Mouse (Mus musculus) limb, embryonic 13.5 days (tissue): ENCODE measurements around the gene Pik3cb. TPM values are rescaled to one million over a fixed set of nuclear protein-coding genes. Genes with fewer than 3 reads are reported as not detected.

ENCODE experiments used
- ATAC-seq: fragments of 200-750 bp; cut with Nextera tagmentation; 2 replicates; pipeline ENCODE4 v1.8.0; 2017; ENCODE audit warnings: low read depth, moderate number of reproducible peaks, moderate TSS enrichment; ENCODE audit not compliant: low FRiP score
- H3K27ac ChIP-seq: fragments of 300-500 bp; sonication (generic); 2 replicates; pipeline ENCODE4 v1.5.1; 2015; ENCODE audit warnings: inconsistent platforms, mild to moderate bottlenecking, moderate library complexity
- H3K27me3 ChIP-seq: fragments of 300-500 bp; sonication (generic); 2 replicates; pipeline ENCODE4 v1.6.1; 2015; ENCODE audit warnings: mild to moderate bottlenecking, inconsistent platforms
- H3K36me3 ChIP-seq: fragments of 300-500 bp; sonication (generic); 2 replicates; pipeline ENCODE4 v1.6.1; 2015; ENCODE audit warnings: inconsistent platforms, mild to moderate bottlenecking, moderate library complexity
- H3K4me1 ChIP-seq: fragments of 300-500 bp; sonication (generic); 2 replicates; pipeline ENCODE4 v1.6.1; 2015; ENCODE audit warnings: inconsistent platforms
- H3K4me2 ChIP-seq: fragments of 300-500 bp; sonication (generic); replicated peaks from 2 replicates; pipeline ENCODE4 v1.6.1; 2015; ENCODE audit warnings: inconsistent platforms, mild to moderate bottlenecking, moderate library complexity
- H3K4me3 ChIP-seq: fragments of 300-500 bp; sonication (generic); 2 replicates; pipeline ENCODE4 v1.5.1; 2015; ENCODE audit warnings: moderate library complexity, mild to moderate bottlenecking, inconsistent platforms
- H3K9ac ChIP-seq: fragments of 300-500 bp; sonication (generic); 2 replicates; pipeline ENCODE4 v1.6.1; 2015; ENCODE audit warnings: mild to moderate bottlenecking, inconsistent platforms
- H3K9me3 ChIP-seq: fragments of 300-500 bp; sonication (generic); 2 replicates; pipeline ENCODE4 v1.6.1; 2016; ENCODE audit warnings: inconsistent platforms
- WGBS: fragments of 180-500 bp; shearing (Covaris S2); methylation state at CpG from one replicate; pipeline ENCODE4 v1.1.7; 2015; 5-methylcytosine and 5-hydroxymethylcytosine counted together
- polyA plus RNA-seq: library from polyadenylated mRNA; unstranded; fragments of >200 nt; fragmentation: Nextera tagmentation; extraction: Ambion mirVana; gene quantifications from 2 replicates; pipeline ENCODE4 v1.2.1, GENCODE M21; 2015

The Pik3cb gene
- polyA plus RNA-seq, 1 experiment from 2014 or later, result 1.0 TPM

DNA sequence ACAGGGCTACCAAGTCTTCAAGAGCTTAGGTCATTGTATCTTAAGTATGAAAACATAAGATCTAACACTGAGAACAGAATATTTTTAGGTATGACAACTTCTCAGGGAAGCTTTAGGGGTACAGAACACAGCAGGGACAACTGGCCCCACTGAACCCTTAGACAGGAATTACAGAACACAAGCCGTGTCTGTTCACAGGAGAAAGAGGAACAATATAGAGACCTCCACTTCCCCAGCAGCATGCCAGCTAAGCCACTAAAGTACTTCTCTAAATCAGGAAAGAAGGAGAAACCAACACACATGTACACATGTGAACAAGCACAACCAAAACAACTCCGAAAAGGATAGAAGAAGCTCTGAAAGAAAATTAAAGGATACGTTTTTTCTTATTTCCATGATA, 30.8 kb downstream of the Pik3cb start:
- ATAC-seq, result no peak
- Histone ChIP-seq H3K4me1 (peaks cover 21% of the 10 kb centered on the region), H3K4me2 (no peak overlapping the region), H3K27ac (no peak overlapping the region), H3K9ac (no peak overlapping the region), H3K9me3 (peaks cover 4% of the 10 kb centered on the region; the same call in 1 of the 2 replicates), H3K4me3 (no peak overlapping the region), H3K36me3 (peaks cover 13% of the 10 kb centered on the region), H3K27me3 (no peaks in the 10 kb centered on the region)
- WGBS, result 81% methylated on average over 3 of the region's 3 CpGs

DNA sequence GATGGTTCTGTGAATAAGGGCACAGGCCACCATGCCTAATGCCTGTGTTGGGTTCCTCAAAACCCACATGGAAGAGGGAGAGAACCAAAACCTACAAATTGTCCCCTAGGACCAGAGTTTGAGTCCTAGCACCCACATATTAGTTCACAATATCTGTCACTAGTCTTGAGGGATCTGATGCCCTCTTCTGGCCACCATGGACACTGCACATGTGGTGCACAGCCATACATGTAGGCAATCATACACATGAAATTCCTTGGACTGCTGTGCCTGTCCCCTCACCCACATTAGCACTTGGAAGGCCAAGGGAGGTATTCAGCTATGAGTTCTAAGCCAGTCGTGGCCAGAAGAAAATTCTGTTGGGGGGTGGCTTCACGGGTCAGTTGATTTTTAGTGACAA, 36.0 kb downstream of the Pik3cb start:
- Histone ChIP-seq H3K9ac (no peak overlapping the region), H3K36me3 (peaks cover 19% of the 10 kb centered on the region), H3K27me3 (no peaks in the 10 kb centered on the region), H3K4me2 (no peak overlapping the region), H3K9me3 (peaks cover 4% of the 10 kb centered on the region; the same call in 1 of the 2 replicates), H3K4me3 (no peak overlapping the region), H3K27ac (no peak overlapping the region), H3K4me1 (no peaks in the 10 kb centered on the region)
- 85% methylated on average over 2 of the region's 2 CpGs for WGBS
- ATAC-seq, result no peak

DNA sequence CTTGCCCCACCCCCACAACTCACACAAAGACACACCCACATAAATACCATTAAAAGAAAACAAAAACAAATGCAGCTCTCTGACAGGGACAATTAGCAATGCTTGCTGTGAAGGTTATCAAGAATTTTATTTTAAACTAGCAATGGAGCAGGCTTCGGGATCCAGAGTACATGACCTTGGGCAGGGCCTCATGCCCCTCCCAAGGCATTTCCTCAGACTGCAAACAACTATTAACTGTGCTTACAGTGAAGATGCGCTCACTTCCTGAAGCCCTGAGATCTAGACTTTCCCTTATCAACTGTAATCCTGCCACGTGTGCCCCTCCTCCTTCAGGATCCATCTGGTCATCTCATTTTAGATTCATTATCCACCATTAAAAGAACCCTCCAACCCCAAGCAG, 36.6 kb downstream of the Pik3cb start:
- H3K27ac ChIP-seq, result no peak overlapping the region
- ATAC-seq, result no peak
- 0 out of 2 replicates have a peak, but pooled peaks cover 1% of the 10 kb centered on the region for H3K4me1 ChIP-seq
- H3K9ac ChIP-seq, result no peak overlapping the region
- H3K27me3 ChIP-seq, result no peaks in the 10 kb centered on the region
- H3K9me3 ChIP-seq, result peaks cover 4% of the 10 kb centered on the region; the same call in 1 of the 2 replicates
- no peak overlapping the region for H3K4me2 ChIP-seq
- H3K4me3 ChIP-seq, result no peak overlapping the region
- peaks cover 19% of the 10 kb centered on the region for H3K36me3 ChIP-seq
- WGBS, result 85% methylated on average over 3 of the region's 3 CpGs

DNA sequence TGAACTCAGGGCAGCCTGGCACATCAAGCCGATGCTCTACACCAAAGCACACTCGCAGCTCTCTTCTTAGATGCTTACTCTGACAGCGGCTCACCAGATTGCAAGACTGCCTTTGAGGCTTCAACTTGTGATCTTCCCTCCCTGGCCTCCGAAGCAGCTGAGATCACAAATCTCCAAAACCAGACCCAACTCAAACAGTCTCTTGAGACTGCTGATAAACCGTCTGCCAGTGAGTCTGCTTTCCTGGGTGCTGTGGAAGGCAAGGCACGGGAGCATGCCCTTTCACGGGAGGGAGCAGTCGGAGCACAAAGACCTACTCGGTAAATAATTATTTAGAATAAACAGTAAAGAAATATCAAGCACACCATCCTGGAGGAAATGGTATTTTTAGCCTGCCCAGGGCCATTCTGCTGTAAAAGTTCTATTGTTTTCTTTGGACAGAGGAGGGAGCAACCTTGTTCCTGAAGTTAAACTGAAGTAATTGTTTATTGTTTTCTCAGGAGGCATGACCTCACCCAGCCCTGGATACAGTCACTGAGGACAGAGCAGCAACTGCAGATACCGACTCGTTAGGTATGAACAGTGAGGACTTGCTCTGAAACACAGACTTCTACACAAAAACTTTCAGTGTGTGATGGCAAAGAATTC, 41.8 kb downstream of the Pik3cb start:
- Histone ChIP-seq H3K9me3 (no peaks in the 10 kb centered on the region), H3K27me3 (no peaks in the 10 kb centered on the region), H3K9ac (no peak overlapping the region), H3K27ac (no peak overlapping the region), H3K36me3 (peaks cover 3% of the 10 kb centered on the region; the same call in 1 of the 2 replicates), H3K4me2 (no peak overlapping the region), H3K4me3 (no peak overlapping the region), H3K4me1 (0 out of 2 replicates have a peak, but pooled peaks cover 2% of the 10 kb centered on the region)
- 56% methylated on average over 11 of the region's 11 CpGs for WGBS
- ATAC-seq, result no peak

DNA sequence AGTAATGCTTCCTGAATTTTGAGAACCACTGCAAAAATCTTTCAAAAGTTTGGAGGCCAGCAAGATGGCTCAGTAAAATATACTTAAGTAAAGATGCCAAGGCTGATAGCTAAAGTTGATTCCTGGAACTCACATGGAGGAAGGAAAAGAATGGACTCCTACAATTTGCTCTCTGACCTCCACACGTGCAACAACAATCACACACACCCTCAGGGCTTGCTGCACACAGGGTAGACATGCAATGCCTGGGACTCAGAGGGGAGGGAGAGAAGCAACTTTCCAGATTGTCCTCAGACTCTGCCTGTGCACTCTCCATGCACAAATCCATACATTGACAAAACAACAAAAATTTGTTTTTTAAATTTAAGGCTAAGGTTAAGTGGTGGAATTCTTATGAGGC, 42.8 kb downstream of the Pik3cb start:
- ATAC-seq, result no peak
- Histone ChIP-seq H3K9ac (no peak overlapping the region), H3K9me3 (no peaks in the 10 kb centered on the region), H3K36me3 (peaks cover 3% of the 10 kb centered on the region; the same call in 1 of the 2 replicates), H3K4me2 (no peak overlapping the region), H3K4me3 (no peak overlapping the region), H3K27ac (no peak overlapping the region), H3K27me3 (no peaks in the 10 kb centered on the region), H3K4me1 (0 out of 2 replicates have a peak, but pooled peaks cover 2% of the 10 kb centered on the region)
- 64% methylated on average over 1 of the region's 1 CpGs for WGBS

DNA sequence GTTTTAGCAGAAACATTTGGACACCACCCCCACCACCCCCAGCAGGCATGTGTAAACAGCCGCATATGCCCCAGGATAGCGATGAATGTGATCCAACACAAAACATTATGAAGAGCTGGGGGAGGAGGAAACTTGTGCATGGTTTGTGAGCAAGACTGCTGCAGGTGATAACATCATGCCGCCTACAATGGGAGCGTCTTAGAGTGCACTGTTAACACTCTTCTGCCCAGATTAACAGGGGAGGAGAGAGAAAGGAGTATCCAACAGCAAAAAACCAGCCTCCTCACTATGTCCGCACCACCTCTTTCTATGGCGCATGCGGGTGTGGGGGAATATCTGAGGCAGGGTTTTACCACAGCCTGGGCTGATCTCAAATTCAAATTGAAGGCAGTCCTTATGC, 45.2 kb downstream of the Pik3cb start:
- ATAC-seq, result no peak
- 91% methylated on average over 7 of the region's 7 CpGs for whole genome bisulfite sequencing
- no peak overlapping the region for H3K27ac ChIP-seq

DNA sequence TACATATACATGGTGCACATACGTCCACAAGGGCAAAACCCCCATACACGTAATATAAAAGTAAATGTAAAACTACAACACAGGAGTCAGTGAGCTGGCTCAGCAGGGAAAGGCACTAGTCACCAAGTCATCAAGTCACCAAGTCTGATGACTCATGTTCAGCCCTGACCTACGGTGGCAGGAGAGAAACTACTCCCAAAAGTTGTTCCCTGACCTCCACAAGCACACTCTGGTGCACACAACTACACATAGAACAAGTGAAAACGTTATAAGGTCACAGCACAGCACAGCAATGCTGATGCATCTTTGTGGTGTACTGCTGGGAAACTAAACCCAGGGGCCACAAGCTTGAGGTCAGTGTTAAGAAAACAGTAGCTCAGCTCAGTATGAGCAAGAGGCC, 49.9 kb downstream of the Pik3cb start:
- Histone ChIP-seq H3K4me1 (no peaks in the 10 kb centered on the region), H3K27ac (no peak overlapping the region), H3K27me3 (no peaks in the 10 kb centered on the region), H3K9me3 (no peaks in the 10 kb centered on the region), H3K4me2 (no peak overlapping the region), H3K36me3 (peaks cover 6% of the 10 kb centered on the region; the same call in 1 of the 2 replicates), H3K9ac (no peak overlapping the region), H3K4me3 (no peak overlapping the region)
- no peak for ATAC-seq
- 71% methylated on average over 4 of the region's 4 CpGs for WGBS

More for the DNA sequence above, 45.2 kb downstream of the Pik3cb start:
- Histone ChIP-seq H3K4me1 (0 out of 2 replicates have a peak, but pooled peaks cover 2% of the 10 kb centered on the region), H3K4me3 (no peak overlapping the region), H3K27me3 (no peaks in the 10 kb centered on the region), H3K4me2 (no peak overlapping the region), H3K9me3 (no peaks in the 10 kb centered on the region), H3K9ac (no peak overlapping the region), H3K36me3 (peaks cover 3% of the 10 kb centered on the region; the same call in 1 of the 2 replicates)

DNA sequence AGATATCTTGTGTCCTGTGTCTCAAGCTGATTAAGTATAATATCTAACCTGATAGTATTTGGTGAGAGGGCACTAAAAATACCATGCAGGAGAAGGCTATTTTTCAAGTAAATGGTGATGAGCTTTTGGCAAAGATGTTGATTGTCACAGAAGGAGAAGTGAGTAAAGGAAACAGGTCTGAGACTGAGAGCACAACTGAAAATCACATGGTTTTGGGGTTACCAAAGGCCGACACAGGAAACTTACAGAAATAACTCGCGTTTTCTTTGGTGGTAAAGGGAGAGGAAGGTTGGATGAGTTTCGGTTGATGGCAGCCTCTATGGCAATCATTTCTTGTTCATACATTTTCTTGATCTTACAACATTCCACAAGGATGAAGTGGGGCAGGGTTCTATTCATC, 50.5 kb downstream of the Pik3cb start:
- 90% methylated on average over 4 of the region's 4 CpGs for WGBS
- ATAC-seq, result no peak
- Histone ChIP-seq H3K27ac (no peak overlapping the region), H3K36me3 (peaks cover 6% of the 10 kb centered on the region; the same call in 1 of the 2 replicates), H3K9ac (no peak overlapping the region), H3K4me1 (no peaks in the 10 kb centered on the region), H3K4me3 (no peak overlapping the region), H3K9me3 (no peaks in the 10 kb centered on the region), H3K4me2 (no peak overlapping the region), H3K27me3 (no peaks in the 10 kb centered on the region)

DNA sequence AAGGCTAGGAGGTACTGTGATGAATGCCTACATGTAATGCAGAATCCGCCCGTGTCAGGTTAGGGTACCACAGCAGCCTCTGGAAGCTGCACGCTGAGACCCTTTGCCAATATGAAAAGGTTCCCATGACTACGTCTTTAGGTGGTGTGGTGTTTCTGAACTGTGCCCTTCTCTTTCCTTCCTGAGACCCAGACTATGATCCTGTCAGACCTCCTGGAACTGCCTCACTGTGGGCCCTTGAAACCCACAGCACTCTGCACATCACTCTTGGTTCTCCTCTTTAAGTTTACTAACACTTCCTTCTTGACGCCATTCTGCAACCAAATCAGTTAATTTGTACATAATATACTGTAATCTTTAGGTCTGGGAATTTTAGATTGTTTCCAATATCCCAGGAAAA, 58.7 kb downstream of the Pik3cb start:
- 92% methylated on average over 5 of the region's 5 CpGs for WGBS
- no peak overlapping the region for H3K27ac ChIP-seq
- ATAC-seq, result no peak
- H3K27me3 ChIP-seq, result no peaks in the 10 kb centered on the region
- no peaks in the 10 kb centered on the region for H3K4me1 ChIP-seq
- no peak overlapping the region for H3K9ac ChIP-seq
- no peak overlapping the region for H3K4me3 ChIP-seq
- no peak overlapping the region for H3K4me2 ChIP-seq
- no peaks in the 10 kb centered on the region for H3K36me3 ChIP-seq
- H3K9me3 ChIP-seq, result no peaks in the 10 kb centered on the region

DNA sequence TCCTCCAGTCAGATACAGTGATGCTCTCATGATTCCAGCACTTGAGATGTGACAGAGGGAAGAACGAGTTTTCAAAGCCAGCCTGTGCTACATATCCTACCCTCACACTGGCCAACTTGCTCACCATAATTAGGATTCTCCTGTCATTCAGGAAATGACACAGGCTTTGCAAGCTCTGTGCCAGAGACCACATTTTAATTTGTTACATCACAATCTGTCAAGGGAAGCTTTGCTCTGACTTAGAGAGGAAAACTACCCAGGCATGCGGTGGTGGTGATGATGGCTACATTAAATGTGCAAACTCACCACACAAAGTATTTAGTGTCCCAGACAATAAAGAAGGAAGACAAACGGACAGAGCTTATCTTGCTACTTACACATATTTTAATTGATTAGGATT, 59.1 kb downstream of the Pik3cb start:
- no peak overlapping the region for H3K27ac ChIP-seq
- 74% methylated on average over 3 of the region's 3 CpGs for WGBS
- no peaks in the 10 kb centered on the region for H3K4me1 ChIP-seq
- H3K9ac ChIP-seq, result no peak overlapping the region
- no peaks in the 10 kb centered on the region for H3K9me3 ChIP-seq
- no peaks in the 10 kb centered on the region for H3K36me3 ChIP-seq
- H3K4me2 ChIP-seq, result no peak overlapping the region
- ATAC-seq, result no peak
- no peak overlapping the region for H3K4me3 ChIP-seq
- no peaks in the 10 kb centered on the region for H3K27me3 ChIP-seq

DNA sequence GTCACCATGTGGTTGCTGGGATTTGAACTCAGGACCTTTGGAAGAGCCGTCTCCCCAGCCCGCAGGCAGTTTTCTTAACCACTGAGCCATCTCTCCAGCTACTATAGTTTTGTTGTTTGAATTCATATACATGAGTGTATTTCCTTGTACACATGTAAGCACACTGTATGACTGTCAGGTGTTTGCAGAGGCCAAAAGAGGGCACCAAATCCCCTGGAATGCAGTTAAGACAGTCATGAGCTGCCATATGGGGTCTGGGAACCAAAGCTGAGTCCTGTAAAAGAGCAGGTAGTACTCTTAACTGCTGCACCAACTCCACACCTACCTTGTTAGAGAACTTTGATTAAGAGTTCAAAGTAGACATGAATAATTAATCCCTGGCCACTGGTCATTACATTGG, 59.8 kb downstream of the Pik3cb start:
- ATAC-seq, result no peak
- WGBS, result 98% methylated on average over 2 of the region's 2 CpGs
- H3K27ac ChIP-seq, result no peak overlapping the region
- no peaks in the 10 kb centered on the region for H3K4me1 ChIP-seq
- no peaks in the 10 kb centered on the region for H3K36me3 ChIP-seq
- H3K9me3 ChIP-seq, result no peaks in the 10 kb centered on the region
- H3K4me2 ChIP-seq, result no peak overlapping the region
- H3K9ac ChIP-seq, result no peak overlapping the region
- no peak overlapping the region for H3K4me3 ChIP-seq
- no peaks in the 10 kb centered on the region for H3K27me3 ChIP-seq

DNA sequence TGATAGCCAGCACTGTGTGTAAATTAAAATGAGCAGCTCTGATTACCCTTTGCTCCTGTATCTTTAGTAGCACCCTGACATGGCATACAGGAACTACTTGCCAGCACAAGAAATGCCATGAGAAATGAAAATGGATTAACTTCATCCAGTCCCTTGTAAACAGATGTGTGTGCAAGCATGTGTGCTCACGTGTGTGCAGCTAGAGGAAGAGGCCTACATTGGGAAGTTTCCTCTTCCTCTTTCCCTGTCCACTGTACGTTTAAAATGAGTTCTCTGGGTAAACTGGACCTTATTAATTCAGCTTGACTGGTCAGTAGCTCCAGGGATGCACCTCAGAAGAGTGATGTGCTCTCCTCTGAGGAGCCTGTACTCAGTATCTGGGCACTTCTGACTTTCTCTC, 66.0 kb downstream of the Pik3cb start:
- H3K27ac ChIP-seq, result no peak overlapping the region
- H3K4me3 ChIP-seq, result no peak overlapping the region
- no peaks in the 10 kb centered on the region for H3K9me3 ChIP-seq
- H3K4me2 ChIP-seq, result no peak overlapping the region
- peaks cover 7% of the 10 kb centered on the region for H3K36me3 ChIP-seq
- H3K27me3 ChIP-seq, result no peaks in the 10 kb centered on the region
- no peaks in the 10 kb centered on the region for H3K4me1 ChIP-seq
- 84% methylated on average over 2 of the region's 2 CpGs for WGBS
- ATAC-seq, result no peak
- H3K9ac ChIP-seq, result no peak overlapping the region

DNA sequence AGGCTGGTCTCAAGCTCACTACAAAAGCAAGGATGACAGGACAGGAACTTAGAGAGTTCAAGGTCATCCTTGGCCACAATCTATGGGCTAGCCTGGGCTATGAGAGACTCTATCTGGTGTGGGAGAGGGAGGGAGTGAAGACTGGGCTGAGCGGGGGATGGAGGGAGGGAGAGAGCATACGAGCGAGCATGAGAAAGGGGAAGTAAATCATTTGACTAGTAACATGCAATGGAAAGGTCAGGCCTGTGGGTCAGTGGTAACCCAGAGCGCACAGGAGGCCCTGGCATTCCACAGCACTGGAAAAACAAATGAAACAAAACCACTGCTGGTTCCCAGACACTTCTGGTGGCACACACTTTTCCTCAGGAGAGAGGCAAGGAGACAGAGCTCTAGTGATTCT, 67.9 kb downstream of the Pik3cb start:
- no peak overlapping the region for H3K27ac ChIP-seq
- no peak overlapping the region for H3K9ac ChIP-seq
- no peak for ATAC-seq
- no peaks in the 10 kb centered on the region for H3K27me3 ChIP-seq
- H3K36me3 ChIP-seq, result peaks cover 7% of the 10 kb centered on the region
- 71% methylated on average over 4 of the region's 4 CpGs for WGBS
- H3K4me2 ChIP-seq, result no peak overlapping the region
- H3K9me3 ChIP-seq, result no peaks in the 10 kb centered on the region
- H3K4me3 ChIP-seq, result no peak overlapping the region
- H3K4me1 ChIP-seq, result no peaks in the 10 kb centered on the region
